Mouse (Mus musculus) forebrain, embryonic 14.5 days (tissue): ENCODE measurements around the gene Itpr1. TPM values are rescaled to one million over a fixed set of nuclear protein-coding genes. Genes with fewer than 3 reads are reported as not detected.
A peak's percentile ranks its signal among the peaks of the same experiment; 100 is the strongest.

Experiments used
- ATAC-seq: fragments of 200-750 bp; cut with Nextera tagmentation; 2 replicates; pipeline ENCODE4 v1.8.0; 2017; ENCODE audit warnings: mild to moderate bottlenecking, moderate library complexity
- DNase-seq: peaks from one replicate; pipeline ENCODE4 v3.0.0-alpha.2; 2015; ENCODE audit warnings: low spot score
- H3K27ac ChIP-seq: fragments of 300-500 bp; sonication (generic); 2 replicates; pipeline ENCODE4 v1.5.1; 2014; ENCODE audit warnings: low read depth, mild to moderate bottlenecking, control low read depth, low read length, moderate library complexity
- H3K27me3 ChIP-seq: fragments of 300-500 bp; sonication (generic); replicated peaks from 2 replicates; pipeline ENCODE4 v1.6.1; 2014; ENCODE audit warnings: low read length, control low read depth, mixed read lengths; ENCODE audit not compliant: control insufficient read depth, insufficient read depth
- H3K36me3 ChIP-seq: fragments of 300-500 bp; sonication (generic); 2 replicates; pipeline ENCODE4 v1.6.1; 2014; ENCODE audit warnings: low read length, control low read depth; ENCODE audit not compliant: control insufficient read depth, insufficient read depth
- H3K4me1 ChIP-seq: fragments of 300-500 bp; sonication (generic); 2 replicates; pipeline ENCODE4 v1.6.1; 2014; ENCODE audit warnings: antibody characterized with exemption, low read length, control low read depth; ENCODE audit not compliant: control insufficient read depth, insufficient read depth
- H3K4me2 ChIP-seq: fragments of 300-500 bp; sonication (generic); 2 replicates; pipeline ENCODE4 v1.6.1; 2014; ENCODE audit warnings: mild to moderate bottlenecking, control low read depth, low read length
- H3K4me3 ChIP-seq: fragments of 300-500 bp; sonication (generic); 2 replicates; pipeline ENCODE4 v1.5.1; 2014; ENCODE audit warnings: low read depth, low read length, control low read depth
- H3K9ac ChIP-seq: fragments of 300-500 bp; sonication (generic); 2 replicates; pipeline ENCODE4 v1.6.1; 2014; ENCODE audit warnings: mild to moderate bottlenecking, low read length, control low read depth, moderate library complexity
- H3K9me3 ChIP-seq: fragments of 300-500 bp; sonication (generic); replicated peaks from 2 replicates; pipeline ENCODE4 v1.6.1; 2016; ENCODE audit warnings: low read length, control low read depth, mixed read lengths; ENCODE audit not compliant: control insufficient read depth
- WGBS: fragments of 180-500 bp; shearing (Covaris S2); extraction: QIAGEN DNeasy Blood & Tissue Kit; methylation state at CpG from one replicate; pipeline ENCODE4 v1.1.7; 2014; 5-methylcytosine and 5-hydroxymethylcytosine counted together
- polyA plus RNA-seq: library from polyadenylated mRNA; unstranded; fragments of >200 nt; fragmentation: Nextera tagmentation; extraction: Ambion mirVana; gene quantifications from 2 replicates; pipeline ENCODE4 v1.2.1, GENCODE M21; 2014

Itpr1 gene
- polyA plus RNA-seq, 1 experiment from 2014 or later, result 5.2 TPM

DNA sequence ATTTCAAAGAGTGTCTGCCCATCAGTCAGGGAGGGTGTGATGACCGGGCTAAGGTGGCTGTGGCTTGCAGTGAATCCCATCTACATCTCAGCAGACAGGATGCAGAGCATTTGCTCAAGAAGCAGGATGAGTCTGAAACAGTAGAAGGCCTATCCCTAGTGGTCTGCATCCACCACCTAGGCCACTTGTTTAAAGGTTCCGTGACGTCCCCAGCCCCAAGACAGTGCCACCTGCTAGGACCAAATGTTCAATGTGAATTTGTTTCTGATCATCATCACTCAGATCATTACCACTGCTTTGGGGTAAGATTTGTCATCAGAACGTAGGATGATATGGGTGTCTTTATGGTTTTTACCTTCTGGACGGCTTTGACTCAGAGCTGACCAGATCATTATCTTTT lies 125.5 kb downstream of the Itpr1 start:
- Histone ChIP-seq H3K4me2 (no peak overlapping the region), H3K27ac (no peak overlapping the region), H3K9ac (no peak overlapping the region), H3K36me3 (no peaks in the 10 kb centered on the region), H3K4me3 (no peak overlapping the region), H3K4me1 (0 out of 2 replicates have a peak, but pooled peaks cover 3% of the 10 kb centered on the region), H3K27me3 (no peaks in the 10 kb centered on the region), H3K9me3 (no peaks in the 10 kb centered on the region)
- 91% methylated on average over 5 of the region's 5 CpGs for WGBS
- DNase-seq (no peak), ATAC-seq (no peak)

DNA sequence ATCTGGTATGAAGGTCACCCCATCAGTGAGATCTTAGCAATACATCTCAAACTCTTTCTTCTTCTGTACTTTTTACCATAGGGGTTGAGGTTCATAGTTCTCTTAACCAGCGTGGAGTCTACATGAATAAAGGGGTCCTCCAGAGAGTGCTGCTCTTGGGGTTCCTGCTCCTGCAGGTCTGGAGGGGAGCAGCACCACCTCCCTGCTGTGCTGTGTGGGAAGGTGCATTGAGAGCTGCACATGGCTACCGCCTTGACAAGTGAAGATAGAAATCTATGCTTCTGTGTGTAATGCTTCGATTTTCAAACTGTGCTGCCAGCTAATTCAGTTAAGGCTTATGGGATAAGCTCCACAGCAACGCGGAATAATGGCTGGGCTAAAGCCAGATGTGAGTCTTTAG lies 130.1 kb downstream of the Itpr1 start:
- H3K9me3 ChIP-seq, result no peaks in the 10 kb centered on the region
- no peak for ATAC-seq
- DNase-seq, result no peak
- no peaks in the 10 kb centered on the region for H3K4me1 ChIP-seq
- H3K4me3 ChIP-seq, result no peak overlapping the region
- H3K4me2 ChIP-seq, result no peak overlapping the region
- H3K36me3 ChIP-seq, result no peaks in the 10 kb centered on the region
- WGBS, result 84% methylated on average over 5 of the region's 5 CpGs
- no peak overlapping the region for H3K27ac ChIP-seq
- no peaks in the 10 kb centered on the region for H3K27me3 ChIP-seq
- H3K9ac ChIP-seq, result no peak overlapping the region

DNA sequence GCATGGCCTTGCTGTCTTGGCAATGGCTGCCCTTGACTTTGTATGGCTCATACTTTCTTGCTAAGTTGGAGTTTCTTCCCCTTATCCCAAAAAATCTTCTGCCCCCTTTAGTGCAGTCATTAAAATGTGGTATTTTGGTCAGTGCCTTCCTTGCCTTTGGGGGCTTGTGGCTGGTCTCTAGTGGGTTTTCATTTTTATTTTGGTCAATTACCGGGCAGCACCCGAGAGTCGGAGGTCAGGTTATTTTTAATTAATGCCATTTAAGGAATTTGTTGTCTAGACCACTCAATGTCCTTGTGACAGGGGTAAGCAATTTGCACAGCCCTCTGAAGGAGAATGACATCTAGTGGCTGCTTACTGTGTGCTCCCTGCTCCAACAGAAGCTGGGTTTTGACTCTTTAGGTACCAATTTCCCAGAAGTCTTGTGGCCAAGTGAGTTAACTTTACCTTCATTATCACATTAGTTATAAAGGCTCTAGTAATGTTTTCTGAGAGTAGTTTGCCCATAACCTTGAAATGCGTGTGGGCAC lies 130.9 kb downstream of the Itpr1 start:
- no peak for ATAC-seq
- Histone ChIP-seq H3K4me3 (no peak overlapping the region), H3K9me3 (no peaks in the 10 kb centered on the region), H3K4me1 (no peaks in the 10 kb centered on the region), H3K27ac (no peak overlapping the region), H3K9ac (no peak overlapping the region), H3K4me2 (no peak overlapping the region), H3K36me3 (no peaks in the 10 kb centered on the region), H3K27me3 (no peaks in the 10 kb centered on the region)
- peak; percentile 14 for DNase-seq
- WGBS, result 81% methylated on average over 4 of the region's 4 CpGs

DNA sequence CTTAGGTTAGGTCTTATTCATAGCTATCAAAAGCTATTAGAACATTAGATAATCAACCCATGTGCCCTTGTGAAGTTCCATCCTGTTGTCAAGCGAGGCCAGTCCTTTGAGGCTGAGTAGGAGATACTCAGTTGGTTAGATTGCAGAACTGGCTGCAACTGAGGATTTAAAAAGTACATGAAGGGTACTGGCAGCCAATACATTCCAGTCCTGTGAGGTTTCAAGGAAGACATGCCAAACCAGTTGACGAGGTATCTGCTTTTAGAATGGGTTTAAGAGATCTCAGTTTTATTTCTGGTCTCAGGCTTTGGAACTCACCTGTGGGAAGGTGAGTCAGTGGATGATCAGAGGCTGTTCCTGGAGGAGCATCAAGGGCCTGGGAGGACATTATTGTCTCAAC lies 137.9 kb downstream of the Itpr1 start:
- DNase-seq, result no peak
- Histone ChIP-seq H3K4me3 (no peak overlapping the region), H3K27ac (no peak overlapping the region), H3K9me3 (no peaks in the 10 kb centered on the region), H3K27me3 (no peaks in the 10 kb centered on the region), H3K36me3 (no peaks in the 10 kb centered on the region), H3K9ac (no peak overlapping the region), H3K4me2 (no peak overlapping the region), H3K4me1 (no peaks in the 10 kb centered on the region)
- ATAC-seq, result no peak
- 97% methylated on average over 2 of the region's 2 CpGs for WGBS

- Histone ChIP-seq H3K27me3 (no peaks in the 10 kb centered on the region), H3K9me3 (no peaks in the 10 kb centered on the region), H3K4me1 (no peaks in the 10 kb centered on the region), H3K9ac (no peak overlapping the region), H3K36me3 (no peaks in the 10 kb centered on the region), H3K4me2 (no peak overlapping the region), H3K4me3 (no peak overlapping the region), H3K27ac (no peak overlapping the region)
- 75% methylated on average over 8 of the region's 8 CpGs for WGBS
- DNase-seq (peak; percentile 34), ATAC-seq (no peak)
Observed at GRCm38 (mm10) chr6:108351998-108352397, 139.1 kb downstream of the Itpr1 start.

- H3K9me3 ChIP-seq, result no peaks in the 10 kb centered on the region
- no peaks in the 10 kb centered on the region for H3K36me3 ChIP-seq
- ATAC-seq, result 0 out of 2 replicates have a peak, but pooled peaks have one; percentile 2
- peak; percentile 30 for DNase-seq
- H3K9ac ChIP-seq, result no peak overlapping the region
- H3K27ac ChIP-seq, result no peak overlapping the region
- no peaks in the 10 kb centered on the region for H3K4me1 ChIP-seq
- H3K27me3 ChIP-seq, result no peaks in the 10 kb centered on the region
- WGBS, result 83% methylated on average over 4 of the region's 4 CpGs
- H3K4me3 ChIP-seq, result no peak overlapping the region
- no peak overlapping the region for H3K4me2 ChIP-seq
Observed at GRCm38 (mm10) chr6:108367412-108367811, 154.5 kb downstream of the Itpr1 start.

- WGBS, result 95% methylated on average over 11 of the region's 11 CpGs
- no peak overlapping the region for H3K4me3 ChIP-seq
Observed at GRCm38 (mm10) chr6:108369031-108369430, 156.1 kb downstream of the Itpr1 start.

DNA sequence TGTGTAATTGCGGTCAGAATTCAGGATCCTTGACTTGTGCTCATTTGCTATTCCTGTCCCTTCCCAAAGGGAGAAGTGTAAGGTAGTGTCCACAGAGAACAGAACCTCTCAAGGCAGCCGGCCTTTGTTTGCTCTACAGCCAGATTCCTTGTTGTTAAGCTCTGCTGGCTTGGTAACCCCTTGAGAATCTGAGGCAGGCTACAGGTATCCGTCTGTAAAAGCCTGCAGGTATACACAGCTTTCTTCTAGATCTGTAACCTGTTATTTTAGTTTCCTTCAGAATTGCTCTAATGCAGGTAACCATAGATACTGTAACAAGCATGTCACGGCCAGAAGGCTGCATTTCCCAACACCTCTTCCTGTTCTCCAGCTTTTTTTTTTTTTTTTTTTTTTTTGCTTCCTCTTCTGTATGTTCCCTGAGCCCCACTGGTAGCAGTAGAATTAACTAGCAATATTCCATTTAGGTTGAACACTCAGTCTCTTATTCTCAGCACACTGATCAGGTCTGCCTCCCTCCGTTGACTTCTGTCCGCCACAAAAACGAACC lies 158.5 kb downstream of the Itpr1 start:
- 91% methylated on average over 7 of the region's 7 CpGs for WGBS
- H3K27me3 ChIP-seq, result no peaks in the 10 kb centered on the region
- no peak overlapping the region for H3K27ac ChIP-seq
- no peak for DNase-seq
- no peaks in the 10 kb centered on the region for H3K36me3 ChIP-seq
- H3K4me2 ChIP-seq, result no peak overlapping the region
- H3K9ac ChIP-seq, result no peak overlapping the region
- no peaks in the 10 kb centered on the region for H3K4me1 ChIP-seq
- H3K4me3 ChIP-seq, result no peak overlapping the region
- ATAC-seq, result no peak
- no peaks in the 10 kb centered on the region for H3K9me3 ChIP-seq

More at GRCm38 (mm10) chr6:108369031-108369430, 156.1 kb downstream of the Itpr1 start:
- ATAC-seq (no peak), DNase-seq (no peak)
- Histone ChIP-seq H3K9ac (no peak overlapping the region), H3K4me2 (no peak overlapping the region), H3K36me3 (no peaks in the 10 kb centered on the region), H3K4me1 (no peaks in the 10 kb centered on the region), H3K27ac (no peak overlapping the region), H3K27me3 (no peaks in the 10 kb centered on the region), H3K9me3 (no peaks in the 10 kb centered on the region)

- Histone ChIP-seq H3K27ac (no peak overlapping the region), H3K27me3 (no peaks in the 10 kb centered on the region), H3K4me1 (no peaks in the 10 kb centered on the region), H3K4me2 (no peak overlapping the region), H3K9ac (no peak overlapping the region), H3K9me3 (no peaks in the 10 kb centered on the region), H3K4me3 (no peak overlapping the region), H3K36me3 (no peaks in the 10 kb centered on the region)
- 72% methylated on average over 7 of the region's 7 CpGs for WGBS
- ATAC-seq, result no peak
- DNase-seq, result peak; percentile 7
Observed at GRCm38 (mm10) chr6:108374019-108374418, 161.1 kb downstream of the Itpr1 start.
